Mouse (Mus musculus) liver, embryonic 16.5 days (tissue): ENCODE measurements around the gene Tceal1. TPM values are rescaled to one million over a fixed set of nuclear protein-coding genes. Genes with fewer than 3 reads are reported as not detected.
"Not testable (repeated sequence)": the region's sequence is repeated elsewhere in the genome, so short reads cannot be mapped to it uniquely, and the experiment has no call there.

Source experiments
- ATAC-seq: fragments of 200-750 bp; cut with Nextera tagmentation; 2 replicates; pipeline ENCODE4 v1.8.0; 2017; ENCODE audit warnings: low read depth, mild to moderate bottlenecking, moderate number of reproducible peaks, moderate library complexity
- H3K27ac ChIP-seq: fragments of 300-500 bp; sonication (generic); 2 replicates; pipeline ENCODE4 v1.5.1; 2014; ENCODE audit warnings: mild to moderate bottlenecking, low read length
- H3K27me3 ChIP-seq: fragments of 300-500 bp; sonication (generic); 2 replicates; pipeline ENCODE4 v1.6.1; 2014; ENCODE audit warnings: low read depth, low read length, mixed read lengths; ENCODE audit not compliant: control insufficient read depth, insufficient read depth
- H3K36me3 ChIP-seq: fragments of 300-500 bp; sonication (generic); 2 replicates; pipeline ENCODE4 v1.6.1; 2014; ENCODE audit warnings: mild to moderate bottlenecking; ENCODE audit not compliant: control insufficient read depth, insufficient read depth
- H3K4me1 ChIP-seq: fragments of 300-500 bp; sonication (generic); 2 replicates; pipeline ENCODE4 v1.6.1; 2014; ENCODE audit warnings: low read depth, low read length, mixed read lengths; ENCODE audit not compliant: control insufficient read depth
- H3K4me2 ChIP-seq: fragments of 300-500 bp; sonication (generic); 2 replicates; pipeline ENCODE4 v1.6.1; 2014; ENCODE audit warnings: low read depth, low read length, mixed read lengths
- H3K4me3 ChIP-seq: fragments of 300-500 bp; sonication (generic); 2 replicates; pipeline ENCODE4 v1.5.1; 2014; ENCODE audit warnings: low read depth, mild to moderate bottlenecking, low read length
- H3K9ac ChIP-seq: fragments of 300-500 bp; sonication (generic); 2 replicates; pipeline ENCODE4 v1.6.1; 2014; ENCODE audit warnings: low read depth, low read length
- H3K9me3 ChIP-seq: fragments of 300-500 bp; sonication (generic); replicated peaks from 2 replicates; pipeline ENCODE4 v1.6.1; 2016; ENCODE audit warnings: low read length; ENCODE audit not compliant: control insufficient read depth
- WGBS: fragments of 180-500 bp; shearing (Covaris S2); extraction: QIAGEN DNeasy Blood & Tissue Kit; methylation state at CpG from one replicate; pipeline ENCODE4 v1.1.7; 2014; ENCODE audit not compliant: insufficient replicate concordance; 5-methylcytosine and 5-hydroxymethylcytosine counted together
- polyA plus RNA-seq: library from polyadenylated mRNA; unstranded; fragments of >200 nt; fragmentation: Nextera tagmentation; extraction: Ambion mirVana; gene quantifications from 2 replicates; pipeline ENCODE4 v1.2.1, GENCODE M21; 2015

The Tceal1 gene
- polyA plus RNA-seq, 1 experiment from 2014 or later, result 0.99 TPM

DNA sequence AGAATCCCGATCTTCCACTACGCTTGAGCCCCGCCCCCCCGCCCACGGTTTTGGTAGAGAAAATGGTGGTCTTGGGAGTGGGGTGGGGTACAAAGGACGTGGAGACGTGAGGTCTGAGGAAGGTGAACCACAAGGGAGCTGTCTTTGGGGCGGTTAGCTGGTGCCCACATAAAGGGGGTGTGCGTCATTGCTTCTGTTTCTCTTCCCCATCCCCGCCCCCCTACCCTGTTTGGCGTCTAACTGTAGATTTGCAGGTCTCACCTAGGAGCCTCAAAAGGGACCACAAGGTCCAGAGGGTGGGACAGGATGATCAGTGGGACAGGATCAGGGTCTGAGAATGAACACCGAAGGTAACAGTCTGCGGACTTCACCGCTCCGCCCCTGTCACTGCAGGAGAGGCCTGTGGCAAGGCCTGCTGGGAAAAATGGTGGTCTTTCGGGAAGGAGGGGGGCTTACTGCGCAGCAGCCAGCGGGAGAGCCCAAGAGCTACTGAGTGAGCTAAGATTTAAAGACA, 443 bp downstream of the Tceal1 start:
- Histone ChIP-seq H3K27ac (no peak overlapping the region), H3K9me3 (no peaks in the 10 kb centered on the region), H3K4me1 (no peaks in the 10 kb centered on the region), H3K4me2 (peak overlapping the region; percentile 45), H3K36me3 (no peaks in the 10 kb centered on the region), H3K4me3 (peak overlapping the region; percentile 46), H3K9ac (peak overlapping the region; percentile 41), H3K27me3 (no peaks in the 10 kb centered on the region)
- no peak for ATAC-seq
- WGBS, result 21% methylated on average over 18 of the region's 18 CpGs

DNA sequence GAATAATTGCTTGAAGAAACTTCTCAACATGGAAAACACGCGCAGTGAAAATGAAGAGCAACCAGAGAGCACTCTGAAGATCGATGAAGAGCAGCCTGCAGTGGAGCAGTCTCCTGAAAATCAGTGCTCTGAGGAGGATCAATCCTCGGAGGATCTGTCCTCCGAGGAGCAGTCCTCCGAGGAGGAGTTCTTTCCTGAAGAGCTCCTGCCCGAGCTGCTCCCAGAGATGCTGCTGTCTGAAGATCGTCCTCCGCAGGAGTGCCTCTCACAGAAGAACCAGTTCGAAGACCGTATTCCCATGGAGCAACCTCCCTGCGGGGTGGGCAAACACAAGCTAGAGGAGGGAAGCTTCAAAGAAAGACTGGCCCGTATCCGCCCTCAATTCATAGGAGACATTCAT, 1.0 kb downstream of the Tceal1 start:
- WGBS, result 29% methylated on average over 14 of the region's 14 CpGs

DNA sequence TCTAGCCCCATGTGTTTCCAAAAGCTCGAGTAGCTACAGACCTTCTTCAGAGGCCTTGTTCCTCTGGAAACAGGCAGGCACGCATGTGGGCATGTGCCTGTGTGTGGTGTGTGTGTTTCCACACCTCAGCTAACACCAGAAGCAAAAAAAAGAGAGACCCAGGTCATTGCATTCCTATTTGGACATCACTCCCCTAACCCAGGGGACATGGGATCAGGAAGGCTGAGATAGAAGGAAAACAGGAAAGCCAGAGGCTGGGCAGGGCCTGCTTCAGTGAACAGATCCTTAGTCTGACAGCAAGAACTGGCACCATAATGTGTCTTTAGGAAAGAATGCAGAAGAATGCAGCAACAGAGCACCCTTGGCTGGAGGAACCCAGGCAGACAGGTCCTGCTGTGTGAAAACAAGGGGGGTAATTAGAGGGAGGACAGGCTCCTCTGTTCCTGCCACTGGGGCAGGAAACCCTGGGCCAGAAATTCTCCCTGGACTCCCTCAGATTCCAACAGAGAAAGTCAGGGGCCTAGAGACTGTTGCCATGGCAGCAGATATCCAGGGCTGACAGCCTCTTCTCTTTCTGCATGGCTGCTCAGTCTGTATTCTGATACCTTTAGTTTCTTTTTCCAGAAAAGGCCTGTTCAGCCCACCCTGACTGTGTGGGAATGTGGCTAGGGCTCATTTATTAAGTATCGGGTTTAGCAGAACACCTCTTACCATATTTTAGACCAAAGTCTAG, 7.1 kb downstream of the Tceal1 start:
- not testable (repeated sequence) for H3K9me3 ChIP-seq, H3K4me2 ChIP-seq, H3K36me3 ChIP-seq, H3K4me3 ChIP-seq, H3K9ac ChIP-seq, ATAC-seq, H3K27ac ChIP-seq, H3K27me3 ChIP-seq, H3K4me1 ChIP-seq
- WGBS, result 60% methylated on average over 3 of the region's 3 CpGs

More for the DNA sequence above, 1.0 kb downstream of the Tceal1 start:
- Histone ChIP-seq H3K27ac (no peak overlapping the region), H3K9me3 (no peaks in the 10 kb centered on the region), H3K27me3 (no peaks in the 10 kb centered on the region), H3K4me1 (no peaks in the 10 kb centered on the region), H3K9ac (peak overlapping the region; percentile 41), H3K36me3 (no peaks in the 10 kb centered on the region), H3K4me3 (peak overlapping the region; percentile 46), H3K4me2 (peak overlapping the region; percentile 45)
- no peak for ATAC-seq

DNA sequence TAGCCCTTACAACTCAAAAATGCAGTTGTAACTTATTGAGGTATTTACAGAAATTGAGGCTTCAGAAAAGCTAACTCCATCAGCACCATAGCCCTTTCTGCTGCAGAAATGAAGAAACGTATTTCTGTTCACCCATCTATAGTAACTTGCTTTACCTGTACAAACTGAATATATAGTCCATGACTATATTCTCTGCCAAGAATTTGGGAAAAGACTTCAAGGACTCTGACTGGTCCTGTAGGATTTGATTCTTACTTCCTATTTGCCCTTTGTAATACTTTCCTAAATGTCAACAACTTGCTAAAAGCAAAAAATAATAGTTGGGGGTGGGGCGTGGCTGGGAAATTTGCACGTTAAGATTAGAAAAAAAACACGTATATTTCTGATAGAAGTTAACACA, 24.2 kb downstream of the Tceal1 start:
- no peaks in the 10 kb centered on the region for H3K9me3 ChIP-seq
- H3K4me2 ChIP-seq, result no peak overlapping the region
- no peak for ATAC-seq
- no peaks in the 10 kb centered on the region; the same call in 1 of the 2 replicates for H3K4me1 ChIP-seq
- no peaks in the 10 kb centered on the region for H3K27me3 ChIP-seq
- H3K9ac ChIP-seq, result no peak overlapping the region
- WGBS, result 65% methylated on average over 4 of the region's 4 CpGs
- H3K27ac ChIP-seq, result no peak overlapping the region
- no peak overlapping the region for H3K4me3 ChIP-seq
- H3K36me3 ChIP-seq, result no peaks in the 10 kb centered on the region

DNA sequence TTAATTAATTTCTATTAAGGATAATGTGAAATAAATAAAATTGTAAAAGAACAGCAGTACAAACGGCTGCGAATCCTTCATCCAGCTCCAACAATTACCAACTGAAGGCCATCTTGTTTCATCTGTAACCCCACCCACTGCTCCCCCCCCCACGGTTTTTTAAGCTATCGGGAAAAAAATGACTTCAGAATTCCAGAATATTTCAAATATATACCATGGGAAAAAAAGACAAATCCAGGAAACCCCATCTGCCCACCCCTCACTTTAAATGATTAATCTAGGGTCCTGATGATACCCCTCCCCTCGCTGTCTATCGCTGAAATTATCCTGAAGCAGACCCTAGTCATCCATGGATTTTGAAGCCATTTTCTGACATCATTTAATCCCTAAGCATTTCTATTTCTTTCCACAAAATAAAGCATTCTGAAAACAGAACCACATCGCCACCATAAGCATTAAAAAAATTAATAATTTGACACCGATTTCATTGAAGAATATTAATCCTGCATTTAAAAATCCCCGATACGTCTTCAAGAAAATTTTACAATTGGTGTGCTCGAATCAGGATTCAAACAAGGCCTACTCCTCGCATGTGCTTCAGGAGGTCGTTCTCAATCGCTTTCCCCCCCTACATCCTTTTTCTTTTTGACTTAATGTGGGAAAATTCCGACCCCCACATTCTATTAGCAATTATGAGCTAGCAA, 32.5 kb downstream of the Tceal1 start:
- no peak for ATAC-seq
- Histone ChIP-seq H3K9me3 (no peaks in the 10 kb centered on the region), H3K27me3 (no peaks in the 10 kb centered on the region), H3K4me2 (peak overlapping the region; percentile 54), H3K27ac (peak overlapping the region; percentile 84), H3K36me3 (no peaks in the 10 kb centered on the region), H3K4me1 (peaks cover 2% of the 10 kb centered on the region), H3K4me3 (peak overlapping the region; percentile 67), H3K9ac (peak overlapping the region; percentile 68)
- 19% methylated on average over 15 of the region's 15 CpGs for WGBS

DNA sequence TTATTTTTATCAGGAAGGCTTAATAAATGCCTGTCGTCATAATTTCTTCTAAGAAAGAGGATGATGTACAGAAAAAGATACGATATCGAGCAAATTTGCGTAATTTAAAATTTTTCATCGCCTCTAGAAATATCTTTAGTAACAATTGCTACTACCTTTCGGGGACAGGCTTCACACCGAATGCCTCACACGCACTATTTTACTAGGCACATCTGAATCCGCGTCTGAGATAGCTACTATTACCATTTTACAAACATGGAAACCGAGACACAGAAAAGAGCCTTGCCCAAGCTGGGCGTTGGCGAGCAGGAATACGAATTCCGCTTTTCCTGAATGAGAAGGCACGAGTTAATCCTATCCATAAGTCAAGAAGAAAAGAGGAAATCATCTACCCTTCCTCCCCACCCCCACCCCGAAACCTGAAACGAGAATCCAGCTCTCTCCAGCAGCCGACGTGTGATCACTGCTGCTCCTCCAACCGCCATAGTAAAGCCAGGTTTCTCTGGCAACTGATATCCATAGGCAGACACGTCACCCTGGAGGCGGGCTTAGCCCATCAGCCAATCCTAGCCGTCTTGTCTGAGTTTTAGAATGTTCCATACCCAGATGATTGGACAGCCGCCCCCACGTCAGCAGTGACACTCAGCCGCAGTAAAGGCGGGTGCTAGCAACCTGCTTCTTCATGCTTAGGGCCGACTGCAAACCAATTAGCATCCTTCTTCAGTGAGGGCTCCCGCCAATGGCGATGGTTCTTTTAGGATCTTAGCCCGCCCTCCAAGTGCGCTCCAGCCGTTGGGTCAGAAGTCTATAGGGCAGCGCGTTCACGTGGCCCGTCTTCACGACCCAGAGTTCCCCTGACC, 33.2 kb downstream of the Tceal1 start:
- H3K9ac ChIP-seq, result peak overlapping the region; percentile 68
- peak overlapping the region; percentile 70 for H3K4me3 ChIP-seq
- no peaks in the 10 kb centered on the region for H3K27me3 ChIP-seq
- no peaks in the 10 kb centered on the region for H3K9me3 ChIP-seq
- H3K4me2 ChIP-seq, result peak overlapping the region; percentile 67
- H3K27ac ChIP-seq, result peak overlapping the region; percentile 85
- H3K36me3 ChIP-seq, result no peaks in the 10 kb centered on the region
- H3K4me1 ChIP-seq, result peaks cover 2% of the 10 kb centered on the region
- ATAC-seq, result peak; percentile 94
- 25% methylated on average over 39 of the region's 39 CpGs for WGBS

DNA sequence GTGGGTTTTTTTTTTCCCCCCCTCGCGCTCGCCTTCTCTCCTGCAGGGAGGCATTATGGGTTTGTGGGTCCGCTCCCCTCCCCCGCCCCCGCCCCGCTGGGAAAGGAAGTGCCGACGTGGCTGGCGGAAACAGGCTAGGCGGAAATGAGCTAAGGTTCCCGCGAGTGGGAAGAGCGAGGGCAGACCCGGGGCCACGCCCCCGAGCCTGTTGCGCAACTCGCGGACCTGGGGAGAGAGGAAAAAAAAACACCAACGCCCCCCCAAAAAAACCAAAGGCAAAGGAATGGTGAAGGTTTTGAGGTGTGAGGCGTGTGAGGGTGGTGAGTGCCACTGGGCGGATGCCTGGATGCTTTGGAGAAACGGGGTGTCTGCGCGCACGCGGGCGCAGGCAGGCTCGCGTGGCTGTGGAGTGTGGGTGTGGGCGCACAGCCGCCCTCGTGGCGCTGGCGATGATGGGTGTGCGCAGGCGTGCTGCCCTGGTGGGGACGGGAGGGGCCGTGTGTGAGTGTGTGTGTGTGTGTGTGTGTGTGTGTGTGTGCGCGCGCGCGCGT, 33.9 kb downstream of the Tceal1 start:
- no peaks in the 10 kb centered on the region for H3K36me3 ChIP-seq
- ATAC-seq, result peak; percentile 57
- peak overlapping the region; percentile 85 for H3K27ac ChIP-seq
- H3K9ac ChIP-seq, result peak overlapping the region; percentile 65
- no peaks in the 10 kb centered on the region for H3K27me3 ChIP-seq
- peaks cover 2% of the 10 kb centered on the region for H3K4me1 ChIP-seq
- H3K9me3 ChIP-seq, result no peaks in the 10 kb centered on the region
- peak overlapping the region; percentile 70 for H3K4me3 ChIP-seq
- WGBS, result 18% methylated on average over 39 of the region's 46 CpGs
- H3K4me2 ChIP-seq, result peak overlapping the region; percentile 67

DNA sequence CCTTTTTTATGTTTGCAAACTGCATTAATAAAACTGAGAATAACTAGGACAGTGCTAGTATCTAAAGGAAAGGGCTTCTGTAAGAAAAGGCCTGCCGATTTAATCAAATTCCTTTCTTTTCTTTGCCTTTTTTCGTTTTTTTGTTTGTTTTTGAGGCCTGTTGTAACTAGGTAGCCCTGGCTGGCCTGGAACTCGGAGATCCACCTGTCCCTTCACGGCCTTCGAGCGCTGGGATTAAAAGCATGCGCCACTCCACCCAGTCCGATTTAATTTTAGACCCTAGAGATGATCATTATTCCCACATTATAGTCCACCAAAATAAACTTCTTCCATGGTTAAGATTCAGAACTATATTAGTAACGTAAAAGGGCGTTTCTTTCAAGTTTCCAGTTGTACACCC, 34.5 kb downstream of the Tceal1 start:
- ATAC-seq, result no peak
- 23% methylated on average over 10 of the region's 10 CpGs for WGBS
- H3K9ac ChIP-seq, result peak overlapping the region; percentile 65

More for the DNA sequence above, 34.5 kb downstream of the Tceal1 start:
- Histone ChIP-seq H3K4me1 (peaks cover 2% of the 10 kb centered on the region), H3K4me3 (peak overlapping the region; percentile 70), H3K27ac (peak overlapping the region; percentile 85), H3K4me2 (peak overlapping the region; percentile 67), H3K36me3 (no peaks in the 10 kb centered on the region), H3K9me3 (no peaks in the 10 kb centered on the region), H3K27me3 (no peaks in the 10 kb centered on the region)
